Mouse (Mus musculus) midbrain, embryonic 13.5 days (tissue): ENCODE measurements around the gene Sypl. TPM values are rescaled to one million over a fixed set of nuclear protein-coding genes. Genes with fewer than 3 reads are reported as not detected.

Source experiments
- ATAC-seq: fragments of 200-750 bp; cut with Nextera tagmentation; 2 replicates; pipeline ENCODE4 v1.8.0; 2017; ENCODE audit warnings: mild to moderate bottlenecking, moderate TSS enrichment, moderate library complexity
- H3K27ac ChIP-seq: fragments of 300-500 bp; sonication (generic); 2 replicates; pipeline ENCODE4 v1.5.1; 2015; ENCODE audit warnings: inconsistent platforms, mild to moderate bottlenecking, moderate library complexity
- H3K27me3 ChIP-seq: fragments of 300-500 bp; sonication (generic); 2 replicates; pipeline ENCODE4 v1.6.1; 2015; ENCODE audit warnings: mild to moderate bottlenecking, inconsistent platforms
- H3K36me3 ChIP-seq: fragments of 300-500 bp; sonication (generic); 2 replicates; pipeline ENCODE4 v1.6.1; 2015; ENCODE audit warnings: mild to moderate bottlenecking, inconsistent platforms
- H3K4me1 ChIP-seq: fragments of 300-500 bp; sonication (generic); replicated peaks from 2 replicates; pipeline ENCODE4 v1.6.1; 2015; ENCODE audit warnings: inconsistent platforms
- H3K4me2 ChIP-seq: fragments of 300-500 bp; sonication (generic); replicated peaks from 2 replicates; pipeline ENCODE4 v1.6.1; 2015; ENCODE audit warnings: moderate library complexity, mild to moderate bottlenecking, inconsistent platforms
- H3K4me3 ChIP-seq: fragments of 300-500 bp; sonication (generic); replicated peaks from 2 replicates; pipeline ENCODE4 v1.5.1; 2015; ENCODE audit warnings: mild to moderate bottlenecking, inconsistent platforms
- H3K9ac ChIP-seq: fragments of 300-500 bp; sonication (generic); replicated peaks from 2 replicates; pipeline ENCODE4 v1.6.1; 2015; ENCODE audit warnings: mild to moderate bottlenecking, inconsistent platforms
- H3K9me3 ChIP-seq: fragments of 300-500 bp; sonication (generic); 2 replicates; pipeline ENCODE4 v1.6.1; 2016; ENCODE audit warnings: mild to moderate bottlenecking, inconsistent platforms
- WGBS: fragments of 180-500 bp; shearing (Covaris S2); methylation state at CpG from one replicate; pipeline ENCODE4 v1.1.7; 2015; 5-methylcytosine and 5-hydroxymethylcytosine counted together
- polyA plus RNA-seq: library from polyadenylated mRNA; unstranded; fragments of >200 nt; fragmentation: Nextera tagmentation; extraction: Ambion mirVana; gene quantifications from 2 replicates; pipeline ENCODE4 v1.2.1, GENCODE M21; 2015

Gene Sypl
- polyA plus RNA-seq, 1 experiment from 2014 or later, result 33.3 TPM

DNA sequence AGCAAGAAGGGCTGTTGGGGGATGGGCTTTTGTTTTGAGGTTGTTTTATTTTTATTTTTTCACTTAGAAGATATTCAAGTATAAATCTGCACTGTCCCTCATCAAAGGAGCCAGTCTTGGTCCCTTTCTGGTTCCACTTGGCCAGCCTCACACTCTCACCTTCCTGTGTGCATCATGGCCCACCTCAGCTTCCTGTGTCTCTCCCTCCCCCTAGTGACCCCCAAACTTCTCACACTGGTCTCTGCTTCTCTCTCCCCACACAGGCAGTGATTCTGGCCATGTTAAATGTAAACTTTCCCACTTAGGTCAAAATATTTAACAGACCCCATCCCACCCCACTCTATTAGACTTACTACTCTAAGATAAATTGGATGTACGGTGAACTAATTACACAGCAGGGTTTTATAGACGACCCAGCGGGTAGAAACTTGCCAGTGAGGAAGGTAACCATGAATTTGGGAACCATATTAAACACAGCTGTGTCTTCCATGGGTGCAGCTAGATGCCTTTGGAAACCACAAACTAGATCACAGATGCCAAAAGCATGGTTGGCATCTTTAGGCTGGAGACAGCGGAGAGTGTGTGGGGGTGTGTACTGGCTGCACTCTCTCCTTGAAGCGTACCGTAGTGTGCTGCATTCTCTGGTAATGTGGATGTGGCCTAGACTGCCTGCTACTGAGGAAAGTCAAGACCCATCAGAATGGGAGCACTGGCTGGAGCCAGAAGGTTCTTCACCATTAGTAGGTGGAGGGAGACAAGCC is 55.7 kb downstream of the Sypl start:
- ATAC-seq, result no peak
- no peaks in the 10 kb centered on the region for H3K9me3 ChIP-seq
- H3K4me1 ChIP-seq, result peaks cover 5% of the 10 kb centered on the region
- no peak overlapping the region for H3K9ac ChIP-seq
- H3K4me3 ChIP-seq, result no peak overlapping the region
- H3K4me2 ChIP-seq, result no peak overlapping the region
- H3K36me3 ChIP-seq, result no peaks in the 10 kb centered on the region
- H3K27me3 ChIP-seq, result no peaks in the 10 kb centered on the region
- H3K27ac ChIP-seq, result no peak overlapping the region
- WGBS, result 94% methylated on average over 6 of the region's 6 CpGs

DNA sequence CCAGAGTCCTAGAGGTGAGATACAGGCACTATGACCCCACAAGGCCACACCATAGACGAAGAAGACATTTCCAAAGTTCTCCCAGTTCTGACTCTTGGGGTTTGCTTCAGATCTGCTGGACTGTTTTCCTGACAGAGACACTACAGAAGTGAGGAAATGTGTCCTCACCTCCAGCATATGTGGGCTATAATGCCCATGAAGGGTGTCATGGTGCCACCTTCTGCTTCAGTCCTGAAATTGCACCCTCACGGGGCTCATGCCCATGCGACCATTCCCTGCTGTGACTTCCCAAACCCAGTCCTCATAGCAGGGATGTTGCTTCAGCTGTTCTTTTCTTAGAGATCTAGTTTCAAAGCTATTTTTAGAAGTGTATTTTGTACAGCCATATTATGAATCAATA is 56.3 kb downstream of the Sypl start:
- ATAC-seq, result no peak
- H3K36me3 ChIP-seq, result no peaks in the 10 kb centered on the region
- no peak overlapping the region for H3K4me2 ChIP-seq
- H3K27ac ChIP-seq, result no peak overlapping the region
- H3K4me1 ChIP-seq, result peaks cover 12% of the 10 kb centered on the region
- H3K4me3 ChIP-seq, result no peak overlapping the region
- H3K9me3 ChIP-seq, result no peaks in the 10 kb centered on the region
- no peaks in the 10 kb centered on the region for H3K27me3 ChIP-seq
- H3K9ac ChIP-seq, result no peak overlapping the region
- 45% methylated on average over 3 of the region's 3 CpGs for WGBS

DNA sequence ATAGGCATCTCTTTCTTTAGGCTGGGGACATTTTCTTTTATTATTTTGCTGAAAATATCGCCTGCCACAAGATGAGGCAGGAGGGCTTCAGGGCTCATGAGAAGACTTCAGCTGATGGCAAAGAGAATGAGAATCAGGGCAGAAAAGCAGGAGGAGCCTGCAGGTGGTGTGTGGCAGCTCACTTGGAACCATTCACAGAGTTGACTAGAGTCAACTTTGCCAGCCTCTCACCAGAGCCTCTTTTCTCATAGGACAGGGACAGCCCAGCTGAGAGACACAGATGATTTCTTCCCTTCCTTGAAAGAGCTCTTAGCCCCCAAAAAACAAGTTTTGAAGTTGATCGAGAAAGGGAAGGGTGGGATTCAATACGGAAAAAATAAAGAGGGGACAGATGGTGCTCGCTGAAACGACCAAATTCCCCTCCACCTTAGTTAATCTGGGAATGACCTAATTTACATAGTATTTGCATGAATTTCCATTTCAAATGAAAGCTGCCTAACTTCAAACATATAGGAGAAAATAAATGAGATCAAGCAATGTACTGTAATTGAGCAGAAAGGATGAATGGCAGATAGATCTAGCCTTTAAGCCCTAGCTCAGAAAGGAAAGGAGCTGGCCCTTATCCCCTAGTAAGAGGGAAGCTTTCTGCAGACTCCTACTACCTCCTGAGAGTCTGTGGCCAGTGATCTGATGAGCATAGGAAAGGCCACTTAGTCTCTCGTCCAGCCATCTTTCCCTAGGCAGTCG is 60.5 kb downstream of the Sypl start:
- WGBS, result 40% methylated on average over 7 of the region's 7 CpGs
- H3K9me3 ChIP-seq, result no peaks in the 10 kb centered on the region
- no peaks in the 10 kb centered on the region for H3K36me3 ChIP-seq
- ATAC-seq, result peak; percentile 62
- H3K4me2 ChIP-seq, result no peak overlapping the region
- no peak overlapping the region for H3K4me3 ChIP-seq
- H3K4me1 ChIP-seq, result peaks cover 15% of the 10 kb centered on the region
- H3K9ac ChIP-seq, result no peak overlapping the region
- peak overlapping the region; percentile 67 for H3K27ac ChIP-seq
- no peaks in the 10 kb centered on the region for H3K27me3 ChIP-seq

DNA sequence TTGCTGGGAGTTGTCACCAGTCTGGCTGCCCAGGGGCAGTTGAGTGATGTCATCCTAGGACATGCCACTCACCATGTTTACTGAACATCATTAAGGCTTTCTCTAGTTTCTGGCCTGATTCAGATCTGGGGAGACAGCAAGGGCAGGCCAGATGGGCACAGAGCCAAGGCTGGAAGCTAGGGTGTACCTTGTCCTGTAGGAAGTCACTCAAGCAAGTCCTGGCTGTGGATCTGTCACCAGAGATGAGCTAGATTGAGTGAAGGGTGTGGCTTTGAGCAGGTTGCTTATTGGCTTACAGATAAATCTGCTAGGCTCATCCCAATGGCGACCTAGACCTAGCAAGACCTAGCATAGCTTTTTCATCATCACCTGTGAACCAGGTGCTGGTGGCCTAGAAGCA is 61.4 kb downstream of the Sypl start:
- Histone ChIP-seq H3K4me1 (peaks cover 15% of the 10 kb centered on the region), H3K4me2 (no peak overlapping the region), H3K27me3 (no peaks in the 10 kb centered on the region), H3K9me3 (no peaks in the 10 kb centered on the region), H3K36me3 (no peaks in the 10 kb centered on the region), H3K9ac (no peak overlapping the region), H3K27ac (peak overlapping the region; percentile 67), H3K4me3 (no peak overlapping the region)
- ATAC-seq, result peak; percentile 51; the same call in 1 of the 2 replicates
- WGBS, result 90% methylated on average over 1 of the region's 1 CpGs

DNA sequence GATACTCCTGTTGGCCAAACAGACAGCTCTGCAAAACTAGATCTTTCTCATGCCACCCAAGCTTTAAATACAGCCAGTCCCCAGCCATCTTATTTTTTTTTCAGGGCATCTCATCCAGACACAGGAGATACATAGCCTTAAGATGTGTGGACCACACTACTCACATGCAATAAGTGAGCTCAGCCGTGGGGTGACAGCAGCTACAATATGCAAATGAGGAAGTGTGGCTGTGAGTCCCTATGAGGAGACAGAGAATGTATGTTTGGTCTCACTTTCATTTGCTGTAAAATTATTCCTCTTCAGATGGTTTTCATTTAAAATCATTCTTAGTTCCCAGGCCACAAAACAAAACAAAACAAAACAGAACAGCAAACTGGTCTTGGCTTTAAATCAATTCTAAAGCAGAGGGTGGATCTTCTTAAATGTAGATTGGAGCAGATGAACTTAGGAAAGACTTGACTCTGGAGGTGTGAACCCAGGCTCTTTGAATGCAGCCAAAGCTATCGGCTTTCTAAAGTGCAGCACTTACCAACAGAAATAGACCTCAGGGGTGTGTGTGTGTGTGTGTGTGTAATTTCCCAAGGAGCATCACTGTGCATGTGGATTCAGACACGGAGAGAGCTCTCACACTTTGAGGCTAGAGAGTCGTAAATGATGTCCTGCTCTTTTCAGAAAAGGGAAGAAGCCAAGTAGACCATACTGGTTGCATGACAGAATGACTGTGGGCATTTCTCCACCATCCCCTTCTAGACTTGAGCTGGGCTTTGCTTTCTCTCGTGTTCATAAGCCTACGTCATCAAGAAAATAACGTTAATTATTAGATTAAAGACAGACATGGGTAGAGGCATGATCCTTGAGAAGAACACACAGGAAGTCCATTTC is 63.4 kb downstream of the Sypl start:
- Histone ChIP-seq H3K4me1 (peaks cover 15% of the 10 kb centered on the region), H3K9me3 (no peaks in the 10 kb centered on the region), H3K9ac (no peak overlapping the region), H3K27ac (no peak overlapping the region), H3K4me2 (no peak overlapping the region), H3K4me3 (no peak overlapping the region), H3K36me3 (no peaks in the 10 kb centered on the region), H3K27me3 (0 out of 2 replicates have a peak, but pooled peaks cover 3% of the 10 kb centered on the region)
- WGBS, result 83% methylated on average over 7 of the region's 7 CpGs
- no peak for ATAC-seq

DNA sequence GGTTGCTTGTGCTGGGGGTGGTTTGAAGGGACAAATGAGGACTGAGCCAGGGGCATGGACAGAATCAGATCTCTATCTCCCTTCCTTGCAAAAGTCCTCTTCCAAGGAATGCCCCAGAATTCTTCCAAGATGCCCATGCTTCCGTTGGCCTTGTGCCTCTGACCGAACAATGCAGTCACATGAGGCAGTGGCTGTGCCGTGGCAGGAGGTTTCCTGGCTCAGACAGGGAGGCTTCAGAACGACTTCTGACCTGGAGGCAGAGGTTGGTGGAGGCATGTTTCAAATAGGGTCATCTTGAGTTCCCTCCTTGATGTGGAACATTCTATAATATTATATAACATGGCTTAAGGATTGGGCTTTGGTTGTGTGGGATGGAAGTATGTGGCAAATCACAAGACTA is 64.9 kb downstream of the Sypl start:
- Histone ChIP-seq H3K4me2 (no peak overlapping the region), H3K4me3 (no peak overlapping the region), H3K36me3 (no peaks in the 10 kb centered on the region), H3K27ac (no peak overlapping the region), H3K9ac (no peak overlapping the region), H3K4me1 (peaks cover 15% of the 10 kb centered on the region), H3K27me3 (0 out of 2 replicates have a peak, but pooled peaks cover 3% of the 10 kb centered on the region), H3K9me3 (no peaks in the 10 kb centered on the region)
- no peak for ATAC-seq
- 73% methylated on average over 4 of the region's 4 CpGs for WGBS

DNA sequence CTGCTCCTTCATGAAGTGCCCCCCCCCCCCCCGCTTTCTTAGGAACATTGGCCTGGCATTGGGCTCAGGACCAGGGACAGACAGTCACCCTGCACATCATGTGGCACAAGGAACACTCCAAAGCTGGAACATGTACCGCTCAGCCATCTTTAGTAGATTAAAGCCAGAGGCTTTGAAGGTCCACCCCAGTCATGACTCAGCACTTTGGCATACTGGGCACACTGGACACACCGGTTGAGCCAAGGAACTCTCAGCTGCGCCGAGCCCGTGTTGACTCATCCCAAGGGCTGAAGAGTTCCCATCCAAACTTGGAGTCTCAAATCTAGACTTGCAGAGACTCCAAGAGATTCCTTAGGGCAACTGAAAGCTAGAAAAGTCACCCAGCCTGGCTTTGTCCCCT is 66.3 kb downstream of the Sypl start:
- no peaks in the 10 kb centered on the region for H3K9me3 ChIP-seq
- H3K9ac ChIP-seq, result no peak overlapping the region
- WGBS, result 77% methylated on average over 6 of the region's 6 CpGs
- ATAC-seq, result no peak
- H3K27me3 ChIP-seq, result peaks cover 6% of the 10 kb centered on the region; the same call in 1 of the 2 replicates
- H3K4me2 ChIP-seq, result no peak overlapping the region
- H3K4me1 ChIP-seq, result peaks cover 3% of the 10 kb centered on the region
- no peaks in the 10 kb centered on the region for H3K36me3 ChIP-seq
- no peak overlapping the region for H3K4me3 ChIP-seq
- no peak overlapping the region for H3K27ac ChIP-seq

DNA sequence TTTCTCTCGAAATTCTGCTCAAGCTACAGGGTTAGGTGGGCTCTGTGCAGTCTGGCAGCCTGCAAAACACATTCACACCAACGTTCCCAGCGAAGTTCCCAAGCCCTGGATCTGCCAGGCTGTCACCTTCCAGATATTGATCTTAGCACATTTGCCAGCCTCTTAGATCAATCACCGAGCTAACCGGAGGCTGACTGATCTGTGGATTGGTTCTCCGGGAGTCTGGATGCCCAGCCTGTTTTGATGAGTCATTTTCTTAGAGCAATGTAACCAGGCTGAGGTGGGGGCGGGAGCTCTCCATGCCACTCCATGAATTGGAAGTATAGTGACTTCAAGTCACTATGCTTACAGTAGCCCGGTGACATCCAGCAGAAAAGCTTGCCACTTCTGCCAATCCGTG is 67.4 kb downstream of the Sypl start:
- Histone ChIP-seq H3K4me3 (no peak overlapping the region), H3K4me1 (no peaks in the 10 kb centered on the region), H3K27ac (no peak overlapping the region), H3K27me3 (peaks cover 11% of the 10 kb centered on the region; the same call in 1 of the 2 replicates), H3K9ac (no peak overlapping the region), H3K36me3 (no peaks in the 10 kb centered on the region), H3K9me3 (no peaks in the 10 kb centered on the region), H3K4me2 (no peak overlapping the region)
- WGBS, result 91% methylated on average over 9 of the region's 9 CpGs
- ATAC-seq, result no peak

DNA sequence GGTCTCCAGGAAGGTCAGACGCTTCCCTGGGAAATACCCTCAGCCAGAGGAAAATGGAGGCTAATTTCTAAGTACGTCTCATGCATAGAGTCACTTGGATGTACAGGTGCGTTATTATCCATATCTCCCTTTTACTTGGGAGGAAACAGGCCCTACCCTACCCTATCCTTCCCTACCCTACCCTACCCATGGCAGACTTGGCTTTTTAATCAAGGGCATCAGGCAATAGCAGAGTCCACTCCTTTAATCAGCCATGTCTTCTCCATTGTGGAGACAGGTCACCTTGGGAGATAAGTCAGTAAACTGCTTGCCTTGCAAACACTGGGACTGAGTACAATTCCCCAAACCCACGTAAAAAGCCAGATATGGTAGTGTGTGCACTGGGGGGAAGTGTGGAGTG is 68.1 kb downstream of the Sypl start:
- H3K9me3 ChIP-seq, result no peaks in the 10 kb centered on the region
- 92% methylated on average over 4 of the region's 4 CpGs for WGBS
- H3K4me1 ChIP-seq, result no peaks in the 10 kb centered on the region; the same call in 1 of the 2 replicates
- no peaks in the 10 kb centered on the region for H3K36me3 ChIP-seq
- H3K9ac ChIP-seq, result no peak overlapping the region
- no peak for ATAC-seq
- peaks cover 16% of the 10 kb centered on the region; the same call in 1 of the 2 replicates for H3K27me3 ChIP-seq
- no peak overlapping the region for H3K4me2 ChIP-seq
- H3K4me3 ChIP-seq, result no peak overlapping the region
- no peak overlapping the region for H3K27ac ChIP-seq

DNA sequence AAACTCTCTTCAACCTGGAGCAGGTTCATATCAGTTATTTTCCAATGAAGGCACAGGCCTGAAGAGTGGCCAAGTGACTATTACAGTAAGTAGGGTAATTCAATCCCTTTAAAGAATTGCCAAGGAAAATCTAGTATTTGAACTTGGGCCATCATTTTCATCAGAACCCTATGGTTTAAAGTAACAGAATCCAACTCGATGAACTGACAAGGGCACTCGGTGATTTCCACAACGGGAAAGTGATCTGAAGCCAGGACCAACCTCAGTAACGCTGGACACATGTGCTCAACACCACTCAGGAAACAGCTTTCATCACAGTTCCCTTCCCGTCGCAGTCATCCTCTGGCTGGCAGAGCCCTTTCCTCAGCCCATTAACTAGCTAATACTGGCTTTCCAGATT is 70.8 kb downstream of the Sypl start:
- no peak for ATAC-seq

DNA sequence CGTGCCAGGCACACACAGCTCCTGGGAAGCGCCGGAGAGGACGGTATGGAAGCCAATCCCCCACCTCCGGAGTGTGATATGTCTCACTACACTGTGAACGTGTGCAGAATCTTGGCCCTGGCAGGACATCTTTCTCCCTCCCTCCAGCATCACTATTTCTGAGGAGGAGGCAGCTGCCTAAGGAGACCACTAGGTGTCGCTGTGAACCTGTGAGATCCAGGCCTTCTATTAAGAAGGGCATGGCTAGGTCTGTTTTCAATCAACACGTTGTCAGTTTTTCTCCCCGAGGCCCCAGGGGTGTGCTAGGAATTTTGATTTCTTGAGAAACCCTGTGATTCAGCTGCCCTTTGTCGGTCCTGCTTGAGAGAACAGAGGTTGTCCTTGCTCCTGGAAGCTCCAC is 73.4 kb downstream of the Sypl start:
- Histone ChIP-seq H3K36me3 (no peaks in the 10 kb centered on the region), H3K9me3 (no peaks in the 10 kb centered on the region), H3K9ac (no peak overlapping the region), H3K27ac (no peak overlapping the region), H3K4me1 (peaks cover 17% of the 10 kb centered on the region), H3K4me2 (peak overlapping the region; percentile 31), H3K4me3 (no peak overlapping the region), H3K27me3 (peaks cover 27% of the 10 kb centered on the region; the same call in 1 of the 2 replicates)
- 4% methylated on average over 10 of the region's 10 CpGs for WGBS
- ATAC-seq, result peak; percentile 72

More for the DNA sequence above, 70.8 kb downstream of the Sypl start:
- Histone ChIP-seq H3K4me1 (peaks cover 14% of the 10 kb centered on the region), H3K4me3 (no peak overlapping the region), H3K9me3 (no peaks in the 10 kb centered on the region), H3K4me2 (no peak overlapping the region), H3K27ac (no peak overlapping the region), H3K9ac (no peak overlapping the region), H3K27me3 (peaks cover 24% of the 10 kb centered on the region; the same call in 1 of the 2 replicates), H3K36me3 (no peaks in the 10 kb centered on the region)
- 85% methylated on average over 6 of the region's 6 CpGs for WGBS
